Mouse (Mus musculus) brain, embryonic 14.5 days (tissue): Measurements from ENCODE around the gene Zfp609. TPM values are rescaled to one million over a fixed set of nuclear protein-coding genes. Genes with fewer than 3 reads are reported as not detected.
A peak's percentile ranks its signal among the peaks of the same experiment; 100 is the strongest.

Source experiments
- DNase-seq: peaks from one replicate; pipeline ENCODE4 v3.0.0-alpha.2; 2011; ENCODE audit warnings: low read depth
- CTCF ChIP-seq: fragments of 200-500 bp; IDR thresholded peaks from 2 replicates; pipeline ENCODE4 v1.5.1; 2012; ENCODE audit warnings: inconsistent platforms, mild to moderate bottlenecking, moderate library complexity, borderline replicate concordance; ENCODE audit not compliant: insufficient read depth, insufficient read length; ENCODE audit errors: extremely low read depth
- POLR2A ChIP-seq: fragments of 200-500 bp; IDR thresholded peaks from 2 replicates; pipeline ENCODE4 v1.6.1; 2012; ENCODE audit warnings: mild to moderate bottlenecking, inconsistent platforms, borderline replicate concordance; ENCODE audit not compliant: poor library complexity, insufficient read depth, insufficient read length, severe bottlenecking; ENCODE audit errors: extremely low read depth
- polyA plus RNA-seq: library from polyadenylated mRNA; depleted of rRNA; stranded (reverse); fragments of >200 nt; gene quantifications from 2 replicates; pipeline ENCODE4 v1.2.3, GENCODE M21; 2012

Gene Zfp609
- polyA plus RNA-seq, 1 experiment = 35.4 TPM

DNA sequence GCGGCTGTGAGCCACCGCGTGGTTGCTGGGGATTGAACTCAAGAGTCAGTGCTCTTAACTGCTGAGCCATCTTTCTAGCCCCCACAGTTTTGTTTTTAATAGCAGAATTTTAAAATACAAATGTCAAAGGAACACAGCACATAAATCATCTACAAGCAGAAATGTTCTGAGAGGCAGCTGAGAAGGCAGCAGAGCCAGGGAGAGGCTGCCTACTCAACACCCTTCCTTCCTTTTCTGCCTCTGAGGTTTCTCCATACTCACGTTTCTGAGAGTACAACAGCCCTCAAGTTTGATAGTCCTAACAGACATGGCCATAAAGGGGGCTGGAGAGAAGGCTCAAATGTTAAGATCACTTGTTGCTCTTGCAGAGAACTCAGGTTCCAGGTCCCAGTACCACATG, 99.9 kb downstream of the Zfp609 start:
- no peak for DNase-seq
- TF ChIP-seq POLR2A = no peak
- TF ChIP-seq CTCF = no peak

DNA sequence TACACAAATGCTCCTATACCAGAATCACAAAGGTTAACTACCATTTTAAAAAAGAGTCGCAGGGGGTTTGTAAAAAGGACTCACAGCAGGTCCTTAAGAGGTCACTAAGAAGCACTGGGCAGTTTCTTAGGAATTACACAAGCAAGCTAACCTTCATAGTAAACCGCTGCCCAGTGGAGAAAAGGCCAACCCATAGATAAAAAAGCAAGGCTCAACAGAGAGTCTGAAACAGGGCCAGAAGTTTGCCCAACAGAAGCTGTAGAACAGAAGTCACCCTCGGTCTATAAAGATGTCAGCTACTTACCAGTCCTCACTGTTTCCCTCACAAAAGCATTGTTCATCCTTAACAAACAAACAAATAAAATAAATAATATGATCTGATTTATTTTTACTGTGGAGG, 100.9 kb downstream of the Zfp609 start:
- DNase-seq = no peak
- TF ChIP-seq CTCF (no peak), POLR2A (no peak)

DNA sequence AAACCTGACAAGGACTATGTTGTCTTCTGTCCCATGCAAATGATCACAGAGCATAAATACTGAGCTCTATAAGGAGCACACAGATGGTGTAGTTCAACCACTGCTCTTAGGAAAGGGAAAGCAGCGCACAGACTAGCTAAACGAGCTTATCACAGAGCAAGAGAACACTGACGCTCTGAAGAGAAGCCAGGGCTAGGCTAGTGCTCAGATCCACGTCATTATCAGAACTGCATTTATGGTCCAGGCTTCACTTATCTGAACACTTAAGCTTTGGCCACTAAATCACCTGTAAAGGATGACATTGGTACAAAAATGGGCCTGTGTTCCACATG, 102.1 kb downstream of the Zfp609 start:
- TF ChIP-seq POLR2A = no peak
- no peak for TF ChIP-seq CTCF
- no peak for DNase-seq

DNA sequence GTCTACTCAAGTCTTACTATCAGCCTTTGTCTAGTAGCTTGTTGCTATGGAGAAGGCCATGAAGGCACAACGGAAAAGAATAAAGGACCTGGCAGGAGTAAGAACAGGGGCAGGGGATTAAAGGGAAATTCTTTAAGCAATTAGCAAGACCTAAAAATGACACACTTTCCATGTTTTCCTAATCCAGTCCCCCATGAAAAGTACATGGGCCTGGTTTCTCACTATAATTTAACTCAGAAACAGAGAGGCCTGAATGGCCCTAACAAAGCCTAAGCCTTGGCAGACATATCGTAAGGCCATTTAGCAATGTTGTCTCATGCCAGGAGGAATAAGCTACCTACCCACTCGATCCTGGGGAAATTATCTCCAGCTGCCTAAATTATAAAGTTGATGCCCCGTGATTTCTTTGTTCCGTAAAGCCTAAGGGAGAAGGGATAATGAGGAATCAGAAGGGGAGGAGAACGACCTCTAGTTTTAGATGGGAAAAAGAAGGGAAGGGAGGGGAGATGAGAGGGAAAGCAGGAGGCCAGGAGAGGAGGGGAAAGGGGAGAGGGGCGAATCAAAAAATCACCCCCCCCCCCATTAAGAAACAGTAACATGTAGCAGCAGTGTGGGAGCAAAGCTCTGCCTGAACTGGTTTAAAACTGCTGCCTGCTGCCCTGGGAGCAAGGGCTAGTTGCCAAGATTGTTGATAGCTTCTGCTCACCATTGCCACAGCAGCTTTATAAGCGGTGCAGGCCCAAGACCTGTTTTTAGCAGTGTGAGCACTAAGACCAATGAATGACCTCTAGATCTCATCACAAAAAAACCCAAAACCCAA, 102.7 kb downstream of the Zfp609 start:
- no peak for TF ChIP-seq POLR2A
- peak; percentile 93 for DNase-seq

DNA sequence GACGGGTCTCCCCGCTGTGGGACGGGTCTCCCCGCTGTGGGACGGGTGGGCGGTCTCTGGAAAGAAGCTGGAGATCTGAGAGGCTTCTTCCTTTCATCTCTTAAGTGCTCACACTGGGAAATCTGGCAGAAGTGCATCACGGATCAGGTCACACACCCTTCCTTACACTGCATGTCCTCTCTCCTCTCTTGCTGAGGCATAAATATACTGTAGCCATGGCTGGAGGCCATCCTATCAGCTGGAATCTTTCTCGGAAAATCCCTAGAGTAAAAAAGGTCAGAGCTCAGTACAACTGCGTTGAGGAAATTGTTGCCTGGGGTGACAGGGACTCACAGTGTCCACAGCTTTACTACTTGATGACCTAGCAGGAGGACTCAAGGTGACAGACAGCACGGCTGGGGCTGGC, 106.2 kb downstream of the Zfp609 start:
- TF ChIP-seq POLR2A = no peak
- DNase-seq = peak; percentile 17

DNA sequence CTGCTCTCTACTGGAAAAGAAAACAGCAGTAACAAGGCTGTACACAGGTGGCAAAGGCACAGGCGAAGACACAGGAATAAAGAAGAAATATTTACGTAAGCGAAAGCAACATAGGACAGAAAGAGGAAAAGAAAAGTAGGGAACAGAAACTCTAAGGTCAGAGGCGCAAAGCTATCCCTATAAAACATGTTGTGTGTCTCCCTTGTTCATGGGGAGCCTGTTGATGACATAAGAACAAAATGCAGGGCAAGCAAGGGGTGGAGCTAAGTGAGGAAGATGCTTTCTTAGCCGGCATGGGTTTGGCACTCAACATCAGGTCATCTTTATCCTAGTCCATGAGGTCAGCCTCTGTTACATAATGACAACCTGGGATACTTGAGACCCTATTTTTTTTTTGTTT, 109.2 kb downstream of the Zfp609 start:
- TF ChIP-seq CTCF (no peak), POLR2A (no peak)
- no peak for DNase-seq

DNA sequence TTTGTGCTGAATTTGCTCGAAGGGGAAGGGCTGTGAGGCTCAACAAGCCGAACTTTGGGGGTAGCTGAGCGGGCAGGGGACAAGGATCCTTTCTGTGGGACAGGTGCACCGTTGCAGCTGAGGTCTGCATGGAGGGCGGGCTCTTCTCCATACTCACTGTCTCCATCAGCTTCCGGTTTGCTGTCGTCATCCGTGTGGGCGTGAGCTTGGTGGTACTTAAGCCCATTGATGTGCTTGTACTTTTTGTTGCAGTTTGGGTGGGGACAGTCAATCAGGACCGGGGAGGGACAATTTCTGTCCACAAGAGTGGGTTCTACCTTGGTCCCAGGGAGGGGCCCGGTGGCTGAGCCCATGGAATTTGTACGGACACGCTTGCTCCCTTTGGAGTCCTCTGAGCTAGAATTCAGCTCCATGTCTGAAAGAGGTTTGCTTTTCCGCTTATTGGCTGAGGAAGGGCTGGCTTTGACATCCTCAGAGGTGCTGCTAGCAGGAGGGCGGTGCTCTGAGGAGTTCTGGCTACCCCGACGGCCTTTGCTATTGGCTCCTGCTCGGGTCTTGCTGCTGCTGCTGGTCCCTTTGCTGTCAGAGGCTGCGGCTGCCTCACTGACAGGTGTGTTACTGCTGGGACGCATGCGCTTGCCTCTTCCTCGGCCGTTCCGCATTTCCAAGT, 123.3 kb downstream of the Zfp609 start:
- no peak for DNase-seq
- TF ChIP-seq CTCF (no peak), POLR2A (no peak)

DNA sequence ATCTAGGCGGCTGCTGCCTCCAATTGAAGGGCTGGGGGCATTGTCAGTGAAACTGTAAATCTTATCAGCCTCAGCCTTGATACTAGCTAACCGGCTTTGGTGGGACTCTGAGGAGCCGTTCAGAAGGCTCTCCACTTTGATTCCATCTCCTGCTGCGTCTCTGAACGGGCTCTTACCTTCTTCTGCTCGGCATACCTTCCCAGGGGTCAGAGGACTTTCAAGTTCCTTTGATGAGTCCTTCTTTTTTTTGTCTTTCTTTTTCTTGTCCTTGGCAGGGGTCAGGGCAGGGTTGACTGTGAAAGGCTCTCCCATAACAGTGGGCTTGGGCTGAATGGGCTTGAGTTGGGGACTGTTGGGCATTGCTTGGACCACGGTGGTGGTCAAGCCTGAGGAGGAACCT, 124.1 kb downstream of the Zfp609 start:
- TF ChIP-seq CTCF (no peak), POLR2A (no peak)
- no peak for DNase-seq

DNA sequence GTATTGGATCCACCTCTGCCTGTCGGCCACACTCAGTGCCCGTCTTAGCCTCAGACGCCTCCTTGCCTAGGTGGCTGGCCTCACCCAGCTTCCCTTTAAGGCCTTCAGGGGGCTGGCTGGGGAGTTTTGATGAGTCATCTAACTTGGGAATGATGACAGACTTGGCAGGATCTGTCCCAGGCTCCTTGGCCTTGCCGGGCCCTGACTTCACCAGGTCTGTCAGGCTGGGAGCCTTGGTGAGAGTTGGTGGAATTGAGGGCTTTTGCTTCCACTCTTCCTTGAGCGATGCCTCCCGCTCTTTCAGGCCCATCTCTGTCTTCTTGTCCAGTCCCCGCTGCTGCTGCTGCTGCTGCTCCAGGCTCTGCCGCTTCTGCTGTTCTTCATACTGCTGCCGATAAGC, 125.1 kb downstream of the Zfp609 start:
- TF ChIP-seq POLR2A (no peak), CTCF (no peak)
- no peak for DNase-seq

DNA sequence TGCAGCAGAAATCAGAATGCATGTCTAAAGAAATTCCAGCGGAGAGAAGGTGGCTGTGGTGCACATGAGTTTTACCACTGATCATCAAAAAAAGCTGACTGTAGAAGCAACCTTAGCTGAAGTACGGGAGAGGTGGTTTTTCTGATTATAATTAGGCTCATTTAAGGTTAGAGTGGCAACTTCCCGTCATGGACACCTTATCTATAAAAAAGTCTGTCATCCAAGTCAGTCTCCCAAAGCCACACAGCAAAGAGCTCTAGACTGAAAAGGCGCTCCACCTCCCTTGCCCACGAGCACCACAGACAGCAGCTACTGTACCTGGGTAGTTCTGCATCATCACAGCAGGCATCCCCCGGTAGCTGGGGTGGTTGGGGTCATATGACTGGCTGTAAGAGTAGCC, 126.9 kb downstream of the Zfp609 start:
- TF ChIP-seq POLR2A (no peak), CTCF (no peak)
- no peak for DNase-seq

DNA sequence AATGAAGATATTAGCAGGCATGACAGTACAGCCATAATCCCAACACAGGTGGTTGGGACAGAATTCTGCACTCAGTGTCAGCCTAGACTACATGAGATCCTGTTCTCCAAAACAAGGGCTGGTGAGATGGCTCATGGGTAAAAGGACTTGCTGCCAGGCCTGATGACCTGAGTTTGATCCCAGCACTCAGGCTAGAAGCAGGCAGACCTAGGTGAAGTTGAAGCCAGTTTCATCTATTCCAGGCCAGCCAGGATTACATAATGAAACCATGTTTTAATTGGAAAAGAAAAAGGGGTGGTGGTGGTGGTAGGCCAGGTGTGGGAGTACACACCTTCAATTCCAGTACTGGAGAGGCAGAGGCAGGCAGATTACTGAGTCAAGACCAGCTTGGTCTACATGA, 129.4 kb downstream of the Zfp609 start:
- no peak for TF ChIP-seq CTCF
- TF ChIP-seq POLR2A = no peak
- DNase-seq = no peak

DNA sequence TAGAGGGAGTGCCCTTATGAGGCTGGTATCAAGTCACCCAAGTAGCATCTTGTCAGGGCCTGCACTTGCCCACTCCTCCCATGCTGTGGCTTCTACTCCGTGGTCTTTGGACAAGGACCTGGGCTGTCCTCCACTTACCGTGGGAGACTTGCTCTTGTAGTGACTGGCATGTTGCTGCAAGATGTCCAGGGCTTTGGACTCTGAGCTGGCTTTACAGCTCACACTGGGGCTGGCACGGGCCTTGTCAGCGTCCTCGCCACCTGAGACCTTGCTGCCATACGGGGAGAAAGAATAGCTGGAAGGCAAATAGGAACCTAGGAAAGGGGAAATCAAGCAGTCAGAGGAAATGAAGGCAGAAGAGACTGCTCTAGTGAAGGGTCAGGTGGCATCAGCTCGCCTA, 130.0 kb downstream of the Zfp609 start:
- no peak for DNase-seq
- TF ChIP-seq CTCF = no peak
- TF ChIP-seq POLR2A = no peak

DNA sequence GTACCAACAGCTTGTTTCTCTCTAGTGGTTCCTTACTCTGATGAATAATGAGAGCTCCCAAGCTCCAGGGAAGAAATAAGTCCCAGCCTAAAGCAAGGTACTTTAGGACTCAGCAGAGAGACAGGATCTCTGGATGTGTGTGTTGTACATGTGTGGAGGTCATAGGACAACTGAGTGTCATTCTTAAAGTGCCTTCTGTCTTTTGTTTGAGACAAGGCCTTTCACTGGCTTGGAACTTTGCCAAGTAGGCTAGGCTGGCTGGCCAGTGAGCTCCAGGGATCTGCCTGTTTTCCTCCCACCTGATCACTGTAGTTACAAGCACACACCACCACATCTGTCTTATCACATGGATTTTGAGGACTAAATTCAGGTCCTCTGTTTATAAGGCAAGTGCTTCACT, 131.0 kb downstream of the Zfp609 start:
- peak; percentile 53 for DNase-seq
- no peak for TF ChIP-seq CTCF
- TF ChIP-seq POLR2A = no peak
